Mouse (Mus musculus) hindbrain, embryonic 10.5 days (tissue): Measurements from ENCODE around the gene Zim1. TPM values are rescaled to one million over a fixed set of nuclear protein-coding genes. Genes with fewer than 3 reads are reported as not detected.

Source experiments
- DNase-seq: peaks from one replicate; pipeline ENCODE4 v3.0.0-alpha.2; 2017; ENCODE audit warnings: low spot score
- H3K27ac ChIP-seq: fragments of 300-500 bp; sonication (generic); 2 replicates; pipeline ENCODE4 v1.5.1; 2016; ENCODE audit warnings: mild to moderate bottlenecking, moderate library complexity
- H3K27me3 ChIP-seq: fragments of 300-500 bp; sonication (generic); 2 replicates; pipeline ENCODE4 v1.6.1; 2016; ENCODE audit warnings: mild to moderate bottlenecking; ENCODE audit not compliant: poor library complexity, insufficient read depth, severe bottlenecking
- H3K36me3 ChIP-seq: fragments of 300-500 bp; sonication (generic); 2 replicates; pipeline ENCODE4 v1.6.1; 2016; ENCODE audit warnings: mild to moderate bottlenecking, moderate library complexity
- H3K4me1 ChIP-seq: fragments of 300-500 bp; sonication (generic); replicated peaks from 2 replicates; pipeline ENCODE4 v1.6.1; 2016; ENCODE audit warnings: mild to moderate bottlenecking
- H3K4me3 ChIP-seq: fragments of 300-500 bp; sonication (generic); 2 replicates; pipeline ENCODE4 v1.5.1; 2016; ENCODE audit warnings: mild to moderate bottlenecking, moderate library complexity
- H3K9me3 ChIP-seq: fragments of 300-500 bp; sonication (generic); 2 replicates; pipeline ENCODE4 v1.6.1; 2016; ENCODE audit warnings: mild to moderate bottlenecking, moderate library complexity
- WGBS: fragments of 180-500 bp; shearing (Covaris S2); methylation state at CpG from one replicate; pipeline ENCODE4 v1.1.7; 2016; 5-methylcytosine and 5-hydroxymethylcytosine counted together
- polyA plus RNA-seq: library from polyadenylated mRNA; unstranded; fragments of >200 nt; fragmentation: Nextera tagmentation; extraction: Ambion mirVana; gene quantifications from 2 replicates; pipeline ENCODE4 v1.2.1, GENCODE M21; 2016

Gene Zim1
- polyA plus RNA-seq, 1 experiment from 2014 or later = 1.0 TPM

GRCm38 (mm10) chr7:6636741-6637140 lies 59.5 kb downstream of the Zim1 start:
- Histone ChIP-seq H3K36me3 (no peaks in the 10 kb centered on the region), H3K9me3 (peaks cover 50% of the 10 kb centered on the region), H3K4me3 (no peak overlapping the region), H3K4me1 (no peaks in the 10 kb centered on the region), H3K27me3 (no peaks in the 10 kb centered on the region), H3K27ac (no peak overlapping the region)
- no peak for DNase-seq
- WGBS = 95% methylated on average over 4 of the region's 4 CpGs

- H3K4me1 ChIP-seq = no peaks in the 10 kb centered on the region
- peaks cover 51% of the 10 kb centered on the region for H3K9me3 ChIP-seq
- 80% methylated on average over 3 of the region's 3 CpGs for WGBS
- H3K4me3 ChIP-seq = no peak overlapping the region
- H3K36me3 ChIP-seq = no peaks in the 10 kb centered on the region
- H3K27me3 ChIP-seq = no peaks in the 10 kb centered on the region
- no peak overlapping the region for H3K27ac ChIP-seq
- no peak for DNase-seq
These were observed 60.4 kb downstream of the Zim1 start for GRCm38 (mm10) chr7:6635831-6636230.

Other genes starting within 250 kb of the Zim1 start
- not detected in 2 replicates for gene Olfr1336, start 240.3 kb downstream of the Zim1 start, polyA plus RNA-seq
- not detected in 2 replicates for gene Olfr1346, start 229.3 kb downstream of the Zim1 start, polyA plus RNA-seq
- not detected in 2 replicates for gene Olfr5, start 209.5 kb downstream of the Zim1 start, polyA plus RNA-seq
- gene Olfr1347, start 196.7 kb downstream of the Zim1 start, polyA plus RNA-seq = not detected in 2 replicates
- not detected in 2 replicates for gene Olfr1348, start 187.7 kb downstream of the Zim1 start, polyA plus RNA-seq
- not detected in 2 replicates for gene Olfr1349, start 173.5 kb downstream of the Zim1 start, polyA plus RNA-seq
- gene Olfr1350, start 131.6 kb downstream of the Zim1 start, polyA plus RNA-seq = not detected in 2 replicates
- gene Peg3, start 34.0 kb upstream of the Zim1 start, polyA plus RNA-seq = 75.5 and 94.5 TPM in 2 replicates
- gene Usp29, start 34.1 kb upstream of the Zim1 start, polyA plus RNA-seq = 7.8 and 10.0 TPM in 2 replicates